Mouse (Mus musculus) cerebellum, adult 9-10 months (tissue): Measurements from ENCODE around the gene L3mbtl3.

Experiments
- DNase-seq: peaks from one replicate; pipeline ENCODE4 v3.0.0; 2022

L3mbtl3 gene

GRCm38 (mm10) chr10:26333966-26334365, 41.8 kb downstream of the L3mbtl3 start:
- DNase-seq: no peak

DNA sequence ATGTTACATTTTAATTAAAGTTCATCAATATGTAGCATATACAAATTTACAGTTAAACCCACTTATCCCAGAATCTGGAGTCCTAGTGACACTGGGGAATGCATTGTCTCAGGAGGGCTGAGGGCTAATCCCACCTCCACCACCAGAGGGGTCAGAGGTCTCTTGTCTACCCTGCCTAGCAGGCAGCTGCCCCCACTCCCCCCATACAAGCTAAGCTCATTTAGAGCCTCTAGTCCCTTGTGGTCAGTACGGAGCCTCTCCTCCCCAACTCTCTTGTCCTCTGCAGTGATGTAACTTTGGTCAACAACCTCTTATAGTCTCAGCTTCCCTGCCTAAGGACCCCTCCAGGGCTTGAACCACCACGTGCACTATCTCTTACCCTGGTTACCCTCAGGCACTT, 43.0 kb downstream of the L3mbtl3 start:
- no peak for DNase-seq

- DNase-seq: no peak
These were observed 46.9 kb downstream of the L3mbtl3 start for GRCm38 (mm10) chr10:26328843-26329242.

- no peak for DNase-seq
These were observed 47.9 kb downstream of the L3mbtl3 start for GRCm38 (mm10) chr10:26327691-26328542.

DNA sequence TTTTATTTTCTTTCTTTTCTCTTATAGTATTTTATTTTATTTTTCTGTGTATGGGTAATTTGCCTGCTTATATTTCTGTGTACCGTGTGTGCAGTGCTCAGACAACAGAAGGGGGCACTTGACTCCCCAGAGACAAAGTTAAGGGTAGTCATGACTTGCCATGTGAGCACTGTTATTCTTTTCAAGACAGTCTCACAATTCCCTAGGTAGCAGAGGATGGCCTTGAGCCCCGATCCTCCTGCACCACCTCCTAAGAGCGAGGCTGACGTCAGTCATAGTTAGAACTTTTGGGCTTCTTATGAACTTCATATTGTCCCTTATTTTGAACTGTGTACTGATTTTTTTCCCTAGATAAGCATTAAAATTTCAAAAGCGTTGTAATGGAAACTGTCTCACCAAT, 48.5 kb downstream of the L3mbtl3 start:
- DNase-seq: no peak

GRCm38 (mm10) chr10:26325320-26325719, 50.5 kb downstream of the L3mbtl3 start:
- no peak for DNase-seq

DNA sequence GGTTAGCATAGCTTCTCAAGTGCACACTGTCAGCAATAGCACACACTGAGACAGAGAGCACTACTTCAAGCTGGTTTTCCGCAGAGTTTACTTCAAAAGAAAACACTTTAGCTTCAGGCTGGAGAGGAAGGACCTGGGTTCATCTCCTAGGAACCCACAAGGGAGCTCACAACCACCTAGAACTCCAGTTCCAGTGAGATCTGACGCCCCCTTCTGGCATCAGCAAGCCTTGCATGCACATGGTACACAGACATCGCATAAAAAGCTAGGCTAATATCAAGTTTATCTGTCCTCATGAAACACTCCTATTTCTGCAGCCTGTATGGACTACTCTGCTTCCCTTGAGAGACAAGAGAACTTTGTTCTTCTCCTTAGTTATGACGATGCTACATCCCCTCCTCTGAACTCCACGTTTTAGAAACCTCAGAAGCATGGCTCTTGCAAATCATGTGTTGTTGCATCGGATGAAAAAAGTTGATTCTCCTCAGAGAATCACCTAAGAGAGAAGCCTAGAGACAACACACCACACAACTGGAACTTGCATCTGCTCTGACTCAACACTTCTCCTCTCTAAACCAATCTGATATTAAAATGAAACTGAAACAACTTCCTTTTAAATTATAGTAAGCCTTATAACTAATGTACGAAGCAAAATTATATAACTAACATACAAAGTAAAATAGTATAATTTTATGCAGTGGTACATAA, 53.3 kb downstream of the L3mbtl3 start:
- DNase-seq: no peak

DNA sequence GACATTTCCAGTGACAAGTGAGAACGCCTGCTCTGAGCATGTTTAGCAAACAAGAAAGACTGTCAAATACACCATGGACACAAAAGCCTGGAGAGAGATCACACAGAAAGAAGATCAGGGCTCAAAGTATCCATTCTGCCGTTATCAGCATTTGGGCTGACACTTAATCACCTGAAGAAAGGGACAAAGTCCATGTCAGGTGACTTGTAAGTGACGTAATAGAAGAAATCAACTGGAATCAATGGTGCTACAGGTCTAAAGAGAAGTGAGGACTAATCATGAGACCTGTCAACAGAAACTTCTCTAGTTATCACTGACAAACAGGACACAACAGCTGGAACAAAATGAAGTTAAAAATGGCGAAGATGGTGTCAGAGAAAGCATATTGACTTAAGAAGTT, 55.1 kb downstream of the L3mbtl3 start:
- no peak for DNase-seq

GRCm38 (mm10) chr10:26314327-26314726, 61.4 kb downstream of the L3mbtl3 start:
- DNase-seq: no peak

- no peak for DNase-seq
These were observed 72.3 kb downstream of the L3mbtl3 start for GRCm38 (mm10) chr10:26303485-26303884.

GRCm38 (mm10) chr10:26302336-26302735, 73.4 kb downstream of the L3mbtl3 start:
- no peak for DNase-seq

DNA sequence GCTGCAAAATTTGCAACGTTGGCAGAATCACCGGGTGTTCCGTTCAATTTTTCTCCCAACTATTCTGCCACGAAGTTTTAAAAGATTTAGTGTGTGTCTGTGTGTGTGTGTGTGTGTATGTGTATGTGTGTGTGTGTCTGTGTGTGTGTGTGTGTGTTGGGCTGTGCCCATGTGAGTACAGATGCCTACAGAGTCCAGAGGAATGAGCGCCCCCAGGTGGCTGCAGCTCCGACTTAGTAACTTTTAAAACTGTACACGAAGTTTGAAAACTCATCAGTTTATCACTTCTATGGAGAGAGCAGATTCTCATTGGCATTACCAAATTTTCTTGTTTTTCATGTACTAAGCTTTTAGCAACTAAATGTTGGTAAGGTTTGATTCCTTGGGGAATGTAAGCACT, 78.1 kb downstream of the L3mbtl3 start:
- DNase-seq: no peak

DNA sequence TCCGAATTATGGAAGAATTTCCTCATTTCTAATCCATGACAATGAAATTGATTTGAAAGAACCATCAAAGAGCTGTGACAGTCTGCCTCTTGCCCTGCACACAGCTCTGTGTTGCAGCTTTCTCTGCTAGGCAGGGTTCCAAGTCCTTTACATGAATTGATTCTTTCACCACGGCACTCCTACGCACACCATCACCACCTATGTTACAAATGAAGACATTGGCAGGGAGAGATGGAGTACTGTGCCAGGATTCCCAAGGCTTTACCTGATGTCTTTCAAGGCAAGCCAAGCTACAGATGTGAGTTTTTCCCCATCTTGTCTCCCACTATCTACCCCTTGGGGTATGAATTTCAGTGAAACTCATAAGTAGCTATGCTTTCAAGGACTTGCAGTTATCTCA, 78.6 kb downstream of the L3mbtl3 start:
- no peak for DNase-seq

- DNase-seq: no peak
These were observed 88.6 kb downstream of the L3mbtl3 start for GRCm38 (mm10) chr10:26287136-26287535.

DNA sequence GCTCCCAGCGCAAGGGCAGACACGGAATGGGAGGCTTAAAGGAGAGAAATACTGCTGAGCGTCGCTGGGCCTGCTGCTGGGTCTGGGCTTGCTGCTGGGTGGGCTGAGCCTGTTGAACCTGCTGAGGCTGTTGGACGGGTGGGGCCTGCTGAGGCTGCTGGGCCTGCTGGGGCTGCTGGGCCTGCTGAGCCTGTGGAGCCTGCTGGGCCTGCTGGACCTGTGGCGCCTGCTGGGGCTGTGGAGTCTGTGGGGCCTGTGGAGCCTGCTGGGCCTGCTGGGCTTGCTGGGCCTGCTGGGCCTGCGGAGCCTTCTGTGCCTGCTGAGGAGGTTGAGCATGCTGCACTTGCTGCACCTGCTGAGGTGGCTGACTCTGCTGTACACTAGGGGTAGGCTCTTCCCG, 95.8 kb downstream of the L3mbtl3 start:
- DNase-seq: no peak

DNA sequence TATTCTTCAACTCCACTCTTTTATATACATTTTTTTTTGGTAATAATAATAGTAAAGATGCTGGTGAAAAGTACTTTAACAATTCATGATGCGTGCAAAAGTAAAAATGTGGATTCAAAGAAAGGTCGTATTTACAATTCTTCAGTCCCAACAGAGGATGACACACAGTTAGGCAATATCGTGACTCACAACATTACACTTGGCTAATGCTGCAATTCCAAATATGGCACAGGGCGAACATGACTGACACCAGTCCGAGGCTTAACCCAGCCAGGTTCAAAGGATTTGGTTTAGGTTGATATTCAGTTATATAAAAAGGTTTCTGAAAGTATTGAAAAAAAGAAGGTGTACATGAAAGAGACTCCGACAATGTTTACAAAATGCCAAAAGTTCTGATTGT, 100.4 kb downstream of the L3mbtl3 start:
- no peak for DNase-seq

- DNase-seq: no peak
These were observed 111.9 kb downstream of the L3mbtl3 start for GRCm38 (mm10) chr10:26263744-26264459.

- no peak for DNase-seq
These were observed 115.9 kb downstream of the L3mbtl3 start for GRCm38 (mm10) chr10:26259908-26260307.

GRCm38 (mm10) chr10:26249426-26250165, 126.2 kb downstream of the L3mbtl3 start:
- DNase-seq: no peak

- DNase-seq: no peak
These were observed 131.3 kb downstream of the L3mbtl3 start for GRCm38 (mm10) chr10:26244466-26244865.

GRCm38 (mm10) chr10:26243203-26243602, 132.6 kb downstream of the L3mbtl3 start:
- no peak for DNase-seq

- DNase-seq: no peak
These were observed 136.7 kb downstream of the L3mbtl3 start for GRCm38 (mm10) chr10:26239090-26239489.

- DNase-seq: no peak
These were observed 137.2 kb downstream of the L3mbtl3 start for GRCm38 (mm10) chr10:26238559-26238958.
